Mouse (Mus musculus) ES-Bruce4 (cell line): ENCODE measurements around the gene Wdr90. TPM values are rescaled to one million over a fixed set of nuclear protein-coding genes. Genes with fewer than 3 reads are reported as not detected.
A peak's percentile ranks its signal among the peaks of the same experiment; 100 is the strongest.

ENCODE experiments used
- H3K27ac ChIP-seq: 2 replicates; pipeline ENCODE4 v1.5.1; 2012; ENCODE audit warnings: low read length, inconsistent platforms; ENCODE audit not compliant: insufficient read depth
- H3K27me3 ChIP-seq: 2 replicates; pipeline ENCODE4 v1.6.1; 2012; ENCODE audit warnings: mild to moderate bottlenecking, low read length, inconsistent platforms; ENCODE audit not compliant: control insufficient read depth, poor library complexity, insufficient read depth, severe bottlenecking
- H3K36me3 ChIP-seq: 2 replicates; pipeline ENCODE4 v1.6.1; 2012; ENCODE audit warnings: inconsistent platforms, mild to moderate bottlenecking, low read length, moderate library complexity; ENCODE audit not compliant: control insufficient read depth, poor library complexity, insufficient read depth, severe bottlenecking
- H3K4me1 ChIP-seq: one replicate; pipeline ENCODE4 v1.8.1; 2011; ENCODE audit warnings: low read length; ENCODE audit not compliant: control insufficient read depth, insufficient read depth
- H3K4me3 ChIP-seq: 2 replicates; pipeline ENCODE4 v1.5.1; 2011; ENCODE audit warnings: low read depth, mild to moderate bottlenecking, low read length
- H3K9ac ChIP-seq: 2 replicates; pipeline ENCODE4 v1.6.1; 2012; ENCODE audit warnings: low read depth, mild to moderate bottlenecking, inconsistent platforms; ENCODE audit not compliant: poor library complexity, severe bottlenecking
- H3K9me3 ChIP-seq: replicated peaks from 2 replicates; pipeline ENCODE4 v1.6.1; 2012; ENCODE audit warnings: mild to moderate bottlenecking, low read length, inconsistent platforms; ENCODE audit not compliant: control insufficient read depth, poor library complexity, insufficient read depth, severe bottlenecking
- CTCF ChIP-seq: IDR thresholded peaks from one replicate; pipeline ENCODE4 v1.8.1; 2011; ENCODE audit warnings: low read depth, low read length
- EP300 ChIP-seq: IDR thresholded peaks from 2 replicates; pipeline ENCODE4 v1.6.1; 2011; ENCODE audit warnings: low read depth, low read length; ENCODE audit not compliant: insufficient read depth
- POLR2A ChIP-seq: IDR thresholded peaks from one replicate; pipeline ENCODE4 v1.8.1; 2011; ENCODE audit warnings: low read length; ENCODE audit not compliant: insufficient read depth
- polyA plus RNA-seq: library from polyadenylated mRNA; stranded (reverse); fragments of >200 nt; gene quantifications from 2 replicates; pipeline ENCODE4 v1.2.4, GENCODE M21; 2011; ENCODE audit warnings: low read depth; ENCODE audit not compliant: missing spikeins, insufficient read depth, insufficient read length

The Wdr90 gene
- polyA plus RNA-seq, 1 experiment = 10.5 TPM

GRCm38 (mm10) chr17:25828223-25828594, 33.1 kb downstream of the Wdr90 start:
- no peak overlapping the region for H3K27ac ChIP-seq
- no peak overlapping the region for H3K9ac ChIP-seq
- H3K27me3 ChIP-seq = no peaks in the 10 kb centered on the region
- peaks cover 16% of the 10 kb centered on the region for H3K36me3 ChIP-seq
- no peak for TF ChIP-seq POLR2A
- no peak for TF ChIP-seq EP300
- H3K4me3 ChIP-seq = 0 out of 2 replicates have a peak overlapping the region, but pooled peaks have one; percentile 81
- no peaks in the 10 kb centered on the region for H3K9me3 ChIP-seq
- H3K4me1 ChIP-seq = no peaks in the 10 kb centered on the region

GRCm38 (mm10) chr17:25827546-25828222, 33.6 kb downstream of the Wdr90 start:
- Histone ChIP-seq H3K36me3 (peaks cover 16% of the 10 kb centered on the region), H3K4me3 (no peak overlapping the region), H3K27ac (no peak overlapping the region), H3K4me1 (no peaks in the 10 kb centered on the region), H3K27me3 (no peaks in the 10 kb centered on the region), H3K9me3 (no peaks in the 10 kb centered on the region), H3K9ac (no peak overlapping the region)
- TF ChIP-seq CTCF (no peak), EP300 (no peak), POLR2A (no peak)

- H3K9ac ChIP-seq = no peak overlapping the region
- no peak overlapping the region for H3K27ac ChIP-seq
- H3K9me3 ChIP-seq = no peaks in the 10 kb centered on the region
- no peaks in the 10 kb centered on the region for H3K27me3 ChIP-seq
- peaks cover 16% of the 10 kb centered on the region for H3K36me3 ChIP-seq
- no peak overlapping the region for H3K4me3 ChIP-seq
- H3K4me1 ChIP-seq = no peaks in the 10 kb centered on the region
- TF ChIP-seq POLR2A (no peak), EP300 (no peak), CTCF (no peak)
These were observed 34.3 kb downstream of the Wdr90 start for GRCm38 (mm10) chr17:25827011-25827410.

- TF ChIP-seq CTCF (no peak), EP300 (no peak), POLR2A (no peak)
- Histone ChIP-seq H3K36me3 (peaks cover 11% of the 10 kb centered on the region), H3K27me3 (no peaks in the 10 kb centered on the region), H3K4me1 (no peaks in the 10 kb centered on the region), H3K9ac (no peak overlapping the region), H3K9me3 (no peaks in the 10 kb centered on the region), H3K4me3 (no peak overlapping the region), H3K27ac (no peak overlapping the region)
These were observed 35.2 kb downstream of the Wdr90 start for GRCm38 (mm10) chr17:25825984-25826570.

- peaks cover 4% of the 10 kb centered on the region for H3K36me3 ChIP-seq
- H3K27me3 ChIP-seq = no peaks in the 10 kb centered on the region
- H3K9me3 ChIP-seq = no peaks in the 10 kb centered on the region
- H3K4me3 ChIP-seq = no peak overlapping the region
- H3K9ac ChIP-seq = no peak overlapping the region
- H3K4me1 ChIP-seq = no peaks in the 10 kb centered on the region
- no peak overlapping the region for H3K27ac ChIP-seq
- no peak for TF ChIP-seq POLR2A
- TF ChIP-seq CTCF = no peak
- TF ChIP-seq EP300 = no peak
These were observed 36.0 kb downstream of the Wdr90 start for GRCm38 (mm10) chr17:25825311-25825710.

- no peaks in the 10 kb centered on the region for H3K9me3 ChIP-seq
- TF ChIP-seq EP300 (no peak), POLR2A (no peak), CTCF (no peak)
- H3K9ac ChIP-seq = 0 out of 2 replicates have a peak overlapping the region, but pooled peaks have one; percentile 60
- H3K4me1 ChIP-seq = no peaks in the 10 kb centered on the region
- H3K27ac ChIP-seq = no peak overlapping the region
- H3K36me3 ChIP-seq = no peaks in the 10 kb centered on the region; the same call in 1 of the 2 replicates
- peak overlapping the region; percentile 93 for H3K4me3 ChIP-seq
- no peaks in the 10 kb centered on the region for H3K27me3 ChIP-seq
These were observed 36.7 kb downstream of the Wdr90 start for GRCm38 (mm10) chr17:25824362-25825142.
